Mouse (Mus musculus) G1E (cell line): Measurements from ENCODE around the gene Sult1e1. TPM values are rescaled to one million over a fixed set of nuclear protein-coding genes. Genes with fewer than 3 reads are reported as not detected.

Source experiments
- ATAC-seq: 2 replicates; pipeline ENCODE4 v1.8.0; 2016; ENCODE audit warnings: mild to moderate bottlenecking; ENCODE audit not compliant: insufficient number of reproducible peaks, poor library complexity, low FRiP score, severe bottlenecking; ENCODE audit errors: extremely low read depth
- DNase-seq: peaks from one replicate; pipeline ENCODE4 v3.0.0; 2012; ENCODE audit warnings: low spot score
- H3K27me3 ChIP-seq: 2 replicates; pipeline ENCODE4 v1.6.1; 2012; ENCODE audit warnings: mild to moderate bottlenecking, low read length, inconsistent platforms; ENCODE audit not compliant: insufficient read depth
- H3K36me3 ChIP-seq: replicated peaks from 2 replicates; pipeline ENCODE3; 2012; ENCODE audit warnings: mild to moderate bottlenecking, inconsistent platforms
- H3K4me1 ChIP-seq: 2 replicates; pipeline ENCODE4 v1.6.1; 2012; ENCODE audit warnings: low read depth, low read length, inconsistent platforms, mixed read lengths; ENCODE audit not compliant: insufficient read depth
- H3K4me3 ChIP-seq: 2 replicates; pipeline ENCODE4 v1.5.1; 2012; ENCODE audit warnings: low read depth, mild to moderate bottlenecking, inconsistent platforms, low read length, moderate library complexity, mixed read lengths
- H3K9me3 ChIP-seq: replicated peaks from 2 replicates; pipeline ENCODE4 v1.6.1; 2012; ENCODE audit warnings: inconsistent platforms
- CTCF ChIP-seq: IDR thresholded peaks from 2 replicates; pipeline ENCODE4 v1.5.1; 2012; ENCODE audit warnings: low read depth, low read length, inconsistent platforms, mixed read lengths
- GATA1 ChIP-seq: IDR thresholded peaks from 2 replicates; pipeline ENCODE4 v1.6.1; 2012; ENCODE audit warnings: borderline replicate concordance, low read length, inconsistent platforms, mixed read lengths
- GATA2 ChIP-seq: IDR thresholded peaks from 2 replicates; pipeline ENCODE4 v1.6.1; 2012; ENCODE audit warnings: low read depth, low read length, inconsistent platforms, borderline replicate concordance
- POLR2AphosphoS5 ChIP-seq: IDR thresholded peaks from 2 replicates; pipeline ENCODE4 v1.6.1; 2012; ENCODE audit warnings: low read depth, low read length, inconsistent platforms; ENCODE audit not compliant: insufficient replicate concordance
- TAL1 ChIP-seq: conservative IDR thresholded peaks from 2 replicates; pipeline ENCODE4 v1.6.1; 2012; ENCODE audit warnings: low read depth, low read length, inconsistent platforms, mixed read lengths
- polyA plus RNA-seq: library from polyadenylated mRNA; stranded (reverse); fragments of >175 nt; gene quantifications from 2 replicates; pipeline ENCODE4 v1.2.3, GENCODE M21; 2012
- total RNA-seq, 2 experiments: library from RNA; stranded (forward) in 1 of 2; stranded (reverse) in 1 of 2; fragments of 200-1000 nt in 1 of 2; fragments of >200 nt in 1 of 2; fragmentation: Nextera tagmentation in 1 of 2; gene quantifications; 2 replicates each; pipeline ENCODE4 v1.2.3; 2014 to 2017

Gene Sult1e1
- total and polyA plus RNA-seq, 3 experiments, result not detected

DNA sequence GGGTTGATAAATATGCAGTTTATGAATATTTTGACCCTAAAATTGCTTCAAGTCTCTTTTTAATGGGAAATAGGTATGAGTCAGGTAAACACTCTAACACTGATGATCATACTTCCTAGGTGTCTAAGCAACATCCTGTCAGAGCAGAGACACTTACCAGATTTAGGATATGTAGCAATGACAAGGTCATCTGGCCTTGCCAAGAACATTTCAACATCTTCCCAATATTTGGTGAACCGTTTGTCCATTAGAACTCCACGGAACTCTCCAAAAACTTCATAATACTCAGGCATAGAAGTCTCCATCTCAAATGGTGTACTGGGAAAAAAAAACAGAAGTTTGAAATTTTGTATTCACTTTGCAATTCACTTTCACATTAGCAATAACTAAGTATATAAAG, 1.5 kb downstream of the Sult1e1 start:
- Histone ChIP-seq H3K36me3 (no peaks in the 10 kb centered on the region), H3K4me1 (no peaks in the 10 kb centered on the region), H3K27me3 (no peaks in the 10 kb centered on the region), H3K4me3 (no peak overlapping the region), H3K9me3 (no peaks in the 10 kb centered on the region)
- TF ChIP-seq POLR2AphosphoS5 (no peak), TAL1 (no peak), GATA2 (no peak), CTCF (no peak), GATA1 (no peak)
- ATAC-seq, result no peak
- no peak for DNase-seq

DNA sequence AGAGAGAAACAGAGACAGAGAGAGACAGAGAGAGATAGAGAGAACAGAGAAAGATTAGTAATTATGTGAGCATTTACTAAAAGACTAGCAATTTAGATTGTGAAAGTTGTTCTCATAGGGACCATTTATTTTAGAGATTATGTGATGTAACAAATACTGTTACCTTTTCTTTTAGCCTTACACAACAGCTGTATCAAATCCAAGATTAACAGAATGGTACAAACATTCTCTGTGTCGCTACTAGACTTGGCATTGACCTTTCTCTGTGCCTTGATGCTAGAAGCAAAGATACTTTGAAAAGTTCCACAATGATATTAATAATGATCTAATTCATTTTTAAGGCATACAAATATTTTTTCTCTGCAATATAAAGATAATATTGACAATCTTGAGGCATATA, 11.0 kb downstream of the Sult1e1 start:
- H3K9me3 ChIP-seq, result no peaks in the 10 kb centered on the region
- DNase-seq (no peak), ATAC-seq (no peak)
- no peaks in the 10 kb centered on the region for H3K27me3 ChIP-seq
- no peak for TF ChIP-seq POLR2AphosphoS5
- TF ChIP-seq TAL1, result no peak
- no peak for TF ChIP-seq GATA2
- TF ChIP-seq GATA1, result no peak
- no peak for TF ChIP-seq CTCF
- H3K4me1 ChIP-seq, result no peaks in the 10 kb centered on the region
- no peaks in the 10 kb centered on the region for H3K36me3 ChIP-seq
- H3K4me3 ChIP-seq, result no peak overlapping the region

DNA sequence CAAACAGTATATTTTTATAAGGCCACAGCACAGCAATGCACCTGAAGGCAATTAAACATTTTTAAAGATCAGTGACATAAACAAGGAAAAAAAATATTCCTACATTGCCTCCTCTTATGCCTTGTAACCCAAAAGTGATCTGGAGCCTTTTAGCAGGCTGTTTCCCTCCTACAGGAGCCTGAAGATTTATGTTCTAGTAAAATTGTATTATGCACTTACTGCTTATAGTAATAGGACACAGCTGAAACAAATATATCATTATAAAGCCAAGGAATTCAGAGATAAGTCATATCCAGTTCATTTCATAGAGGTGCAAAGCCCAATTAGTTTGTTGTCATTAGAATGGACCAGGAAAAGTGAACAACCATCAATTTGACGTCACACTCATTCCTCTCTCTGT, 17.2 kb downstream of the Sult1e1 start:
- no peaks in the 10 kb centered on the region for H3K4me1 ChIP-seq
- DNase-seq, result no peak
- no peaks in the 10 kb centered on the region for H3K9me3 ChIP-seq
- no peak for TF ChIP-seq TAL1
- TF ChIP-seq CTCF, result no peak
- no peak for TF ChIP-seq POLR2AphosphoS5
- TF ChIP-seq GATA2, result no peak
- no peak for TF ChIP-seq GATA1
- no peaks in the 10 kb centered on the region for H3K36me3 ChIP-seq
- H3K27me3 ChIP-seq, result no peaks in the 10 kb centered on the region
- ATAC-seq, result no peak
- no peak overlapping the region for H3K4me3 ChIP-seq

DNA sequence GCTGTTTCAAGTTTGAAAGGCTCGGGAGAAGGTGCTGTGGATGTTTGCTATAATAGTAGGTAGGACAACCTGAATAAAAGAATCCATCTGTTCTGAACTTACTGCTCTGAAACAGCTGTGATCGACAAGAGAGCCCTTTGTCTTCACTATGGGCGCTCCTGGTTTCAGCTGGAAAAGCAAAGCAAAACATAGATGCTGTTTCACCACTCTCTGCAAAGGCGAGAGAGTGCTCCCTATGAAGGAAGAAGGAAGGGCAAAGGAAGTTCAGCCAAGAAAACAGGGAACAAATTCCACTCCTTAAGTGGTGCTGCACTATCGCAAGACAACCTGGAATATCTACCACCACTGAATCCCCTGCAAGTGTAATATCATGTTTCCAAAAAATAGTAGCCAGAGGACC, 17.9 kb downstream of the Sult1e1 start:
- H3K27me3 ChIP-seq, result no peaks in the 10 kb centered on the region
- H3K36me3 ChIP-seq, result no peaks in the 10 kb centered on the region
- no peaks in the 10 kb centered on the region for H3K9me3 ChIP-seq
- H3K4me3 ChIP-seq, result no peak overlapping the region
- TF ChIP-seq GATA2 (no peak), GATA1 (no peak), TAL1 (no peak), CTCF (no peak), POLR2AphosphoS5 (no peak)
- ATAC-seq (no peak), DNase-seq (no peak)
- no peaks in the 10 kb centered on the region for H3K4me1 ChIP-seq

DNA sequence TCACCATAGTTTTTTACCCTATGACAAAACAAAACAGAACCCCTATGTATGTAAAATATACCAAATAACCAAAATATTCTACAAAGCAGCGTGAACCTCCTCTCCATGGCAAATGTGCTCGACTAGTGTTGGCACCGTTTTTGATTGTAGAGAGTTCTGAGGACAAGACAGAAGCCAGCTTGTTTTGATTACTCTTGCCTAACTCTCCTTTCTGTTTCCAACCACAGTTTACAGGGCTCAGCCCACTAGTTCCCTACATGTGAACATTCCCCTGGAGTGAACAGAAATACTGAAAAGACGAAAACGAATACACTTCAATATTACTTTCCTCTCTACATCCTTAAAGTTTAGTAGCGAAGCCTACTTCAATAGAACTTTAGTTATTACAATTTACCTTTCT, 18.6 kb downstream of the Sult1e1 start:
- no peaks in the 10 kb centered on the region for H3K9me3 ChIP-seq
- ATAC-seq, result no peak

DNA sequence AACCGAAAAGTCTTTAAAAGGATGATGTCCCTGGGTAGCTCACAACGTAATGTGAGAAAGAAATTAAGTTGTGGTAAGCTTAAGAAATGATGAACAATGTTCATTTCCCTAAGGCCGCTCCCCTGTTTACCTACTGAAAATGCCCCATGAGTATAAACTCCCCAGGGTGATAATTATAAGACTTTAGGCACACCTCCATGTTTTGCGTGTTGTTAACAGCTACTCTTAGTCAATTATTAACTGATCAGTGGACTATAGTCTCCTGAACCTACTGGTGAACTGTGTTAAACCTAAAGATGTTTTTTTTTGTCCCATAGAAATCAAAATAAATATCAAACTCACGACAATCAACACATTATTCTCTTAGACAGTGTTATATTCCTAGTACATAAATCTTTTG, 22.5 kb downstream of the Sult1e1 start, which contains the start of gene Sult1d1:
Sult1d1 (minus strand) TSS at position 183 of the 400 bp plus-strand sequence.
- H3K27me3 ChIP-seq, result no peaks in the 10 kb centered on the region
- H3K4me3 ChIP-seq, result no peak within 1 kb of the TSS
- no peaks in the 10 kb centered on the region for H3K4me1 ChIP-seq
- no peaks in the 10 kb centered on the region for H3K36me3 ChIP-seq
- no peaks in the 10 kb centered on the region for H3K9me3 ChIP-seq
- TF ChIP-seq CTCF (no peak), GATA1 (no peak), POLR2AphosphoS5 (no peak), GATA2 (no peak), TAL1 (no peak)
- DNase-seq, result no peak
- no peak for ATAC-seq

More for the DNA sequence above, 18.6 kb downstream of the Sult1e1 start:
- Histone ChIP-seq H3K4me3 (no peak overlapping the region), H3K36me3 (no peaks in the 10 kb centered on the region), H3K27me3 (no peaks in the 10 kb centered on the region), H3K4me1 (no peaks in the 10 kb centered on the region)
- no peak for DNase-seq
- TF ChIP-seq POLR2AphosphoS5, result no peak
- no peak for TF ChIP-seq TAL1
- TF ChIP-seq GATA2, result no peak
- TF ChIP-seq GATA1, result no peak
- no peak for TF ChIP-seq CTCF

DNA sequence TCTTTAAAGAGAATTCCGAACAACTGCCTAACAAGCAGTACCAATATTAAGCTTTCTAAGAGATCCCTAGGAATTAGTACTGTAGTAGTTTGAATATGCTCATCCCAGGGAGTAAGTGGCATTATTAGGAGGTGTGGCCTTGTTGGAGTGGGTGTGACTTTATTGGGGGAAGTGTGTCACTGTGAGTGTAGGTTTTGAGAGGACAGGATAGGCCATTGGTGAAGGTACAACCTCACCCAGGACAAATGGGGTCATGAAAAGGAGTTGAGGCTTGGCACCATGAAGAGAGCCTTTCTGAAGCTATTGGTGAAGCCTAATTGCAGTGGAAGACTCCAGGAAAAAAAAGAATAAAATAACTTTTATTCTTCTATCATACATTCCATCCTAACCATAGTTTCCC, 24.1 kb downstream of the Sult1e1 start:
- ATAC-seq, result no peak
- no peaks in the 10 kb centered on the region for H3K9me3 ChIP-seq
- no peaks in the 10 kb centered on the region for H3K27me3 ChIP-seq

More for the DNA sequence above, 24.1 kb downstream of the Sult1e1 start:
- TF ChIP-seq TAL1 (no peak), POLR2AphosphoS5 (no peak), CTCF (no peak), GATA2 (no peak), GATA1 (no peak)
- no peak overlapping the region for H3K4me3 ChIP-seq
- DNase-seq, result no peak
- H3K36me3 ChIP-seq, result no peaks in the 10 kb centered on the region
- no peaks in the 10 kb centered on the region for H3K4me1 ChIP-seq
